Mouse (Mus musculus) thymus, adult 2 months (tissue): ENCODE data around the gene Atxn1l.

Experiments used
- CTCF ChIP-seq: fragments of 200-500 bp; IDR thresholded peaks from 2 replicates; pipeline ENCODE4 v1.5.1; 2012; ENCODE audit warnings: mild to moderate bottlenecking, control low read depth, low read length, moderate library complexity, borderline replicate concordance; ENCODE audit not compliant: control insufficient read depth, poor library complexity, insufficient read depth; ENCODE audit errors: extremely low read depth
- POLR2A ChIP-seq: fragments of 200-500 bp; IDR thresholded peaks from 2 replicates; pipeline ENCODE4 v1.6.1; 2012; ENCODE audit warnings: mild to moderate bottlenecking, low read length, control low read depth, moderate library complexity; ENCODE audit not compliant: control insufficient read depth, poor library complexity, insufficient read depth; ENCODE audit errors: extremely low read depth

GRCm38 (mm10) chr8:109712521-109712920 is 25.0 kb downstream of the Atxn1l start:
- TF ChIP-seq POLR2A (no peak), CTCF (no peak)
